Comparison of ENCODE assay signal across 19 mouse cellular contexts in genomic region chr11:121661116-121661515, GRCm38 (mm10).
"Had no signal": no experiment of that assay in that cellular context is flagged by ENCODE, and none has a peak within 500 bp of the region (broad histone marks: within the 10 kb centered on the region; RNA-seq: fewer than 3 reads in every experiment).

No protein-coding gene starts in this region.

- H3K36me3 ChIP-seq: stomach, embryonic 15.5 days had no signal

- H3K27ac ChIP-seq: midbrain, embryonic 10.5 days; midbrain, embryonic 12.5 days; neural tube, embryonic 13.5 days; neural tube, embryonic 15.5 days; stomach, embryonic 15.5 days; stomach, postnatal 0 days had no signal

- H3K9me3 ChIP-seq: midbrain, embryonic 10.5 days; midbrain, embryonic 12.5 days; neural tube, embryonic 13.5 days; neural tube, embryonic 15.5 days; stomach, embryonic 15.5 days had no signal

- H3K27me3 ChIP-seq: midbrain, embryonic 12.5 days; neural tube, embryonic 13.5 days; neural tube, embryonic 15.5 days; stomach, embryonic 15.5 days had no signal

- H3K4me3 ChIP-seq: midbrain, embryonic 10.5 days; midbrain, embryonic 12.5 days; myocyte; neural tube, embryonic 13.5 days; neural tube, embryonic 15.5 days; stomach, embryonic 15.5 days had no signal

- H3K4me1 ChIP-seq: midbrain, embryonic 10.5 days; midbrain, embryonic 12.5 days; neural tube, embryonic 13.5 days; neural tube, embryonic 15.5 days; stomach, embryonic 15.5 days had no signal

- DNase-seq: lung, adult 18-20 months; lung, embryonic 14.5 days; lung, postnatal 10 days; lung, postnatal 4 days; midbrain, embryonic 14.5 days; retina, postnatal 1 day; right cerebral cortex, adult 18-20 months; right cerebral cortex, postnatal 25 days; right cerebral cortex, postnatal 4 days; thymus, adult 2 months; thymus, postnatal 25 days; thymus, postnatal 4 days had no signal
